Mouse (Mus musculus) MEL (cell line): Measurements from ENCODE around the gene Mypop. TPM values are rescaled to one million over a fixed set of nuclear protein-coding genes. Genes with fewer than 3 reads are reported as not detected.

ENCODE experiments used
- DNase-seq: peaks from one replicate; pipeline ENCODE4 v3.0.0; 2011; ENCODE audit warnings: low read depth, low spot score
- H3K27ac ChIP-seq: 2 replicates; pipeline ENCODE4 v1.5.1; 2012; ENCODE audit warnings: low read depth, mild to moderate bottlenecking, control low read depth, low read length, moderate library complexity; ENCODE audit not compliant: control insufficient read depth
- H3K27me3 ChIP-seq, 2 experiments: fragments of 150-350 bp in 1 of 2; sonication (generic) in 1 of 2; 2 replicates each; pipeline ENCODE4 v1.6.1; 2012; ENCODE audit warnings: low read length in 2 of 2, mild to moderate bottlenecking in 2 of 2, improper control_type of control experiment in 1 of 2, moderate library complexity in 1 of 2; ENCODE audit not compliant: insufficient read depth in 2 of 2, control insufficient read depth in 1 of 2
- H3K36me3 ChIP-seq, 2 experiments: 2 replicates each; pipeline ENCODE4 v1.6.1; 2012 to 2014; ENCODE audit warnings: low read length in 2 of 2, improper control_type of control experiment in 1 of 2, inconsistent platforms in 1 of 2, mild to moderate bottlenecking in 1 of 2; ENCODE audit not compliant: insufficient read depth in 2 of 2, control insufficient read depth in 1 of 2
- H3K4me1 ChIP-seq, 2 experiments: fragments of 150-350 bp in 1 of 2; sonication (generic) in 1 of 2; 2 replicates each; pipeline ENCODE4 v1.6.1; 2012; ENCODE audit warnings: low read length in 2 of 2, improper control_type of control experiment in 1 of 2, mild to moderate bottlenecking in 1 of 2; ENCODE audit not compliant: insufficient read depth in 2 of 2, control insufficient read depth in 1 of 2
- H3K4me3 ChIP-seq, 2 experiments: fragments of 150-350 bp in 1 of 2; sonication (generic) in 1 of 2; 2 replicates each; pipeline ENCODE4 v1.5.1; 2012; ENCODE audit warnings: low read depth in 2 of 2, low read length in 2 of 2, mild to moderate bottlenecking in 2 of 2, moderate library complexity in 2 of 2, control low read depth in 1 of 2, improper control_type of control experiment in 1 of 2; ENCODE audit not compliant: control insufficient read depth in 1 of 2, insufficient read depth in 1 of 2
- H3K79me2 ChIP-seq: 2 replicates; pipeline ENCODE4 v1.6.1; 2012; ENCODE audit warnings: mild to moderate bottlenecking, low read length, moderate library complexity; ENCODE audit not compliant: control insufficient read depth, poor library complexity, insufficient read depth
- H3K9ac ChIP-seq: 2 replicates; pipeline ENCODE4 v1.6.1; 2012; ENCODE audit warnings: low read depth, mild to moderate bottlenecking, control low read depth, low read length, moderate library complexity; ENCODE audit not compliant: control insufficient read depth, poor library complexity, severe bottlenecking
- H3K9me3 ChIP-seq: fragments of 150-350 bp; sonication (generic); replicated peaks from 2 replicates; pipeline ENCODE4 v1.6.1; 2012; ENCODE audit warnings: mild to moderate bottlenecking, low read length, improper control_type of control experiment, moderate library complexity; ENCODE audit not compliant: insufficient read depth
- CHD1 ChIP-seq: IDR thresholded peaks from 2 replicates; pipeline ENCODE4 v1.6.1; 2012; ENCODE audit warnings: low read depth, mild to moderate bottlenecking, inconsistent platforms, low read length, improper control_type of control experiment
- ETS1 ChIP-seq: IDR thresholded peaks from 2 replicates; pipeline ENCODE4 v1.6.1; 2012; ENCODE audit warnings: low read depth, mild to moderate bottlenecking, inconsistent platforms, low read length, improper control_type of control experiment, moderate library complexity
- HCFC1 ChIP-seq: IDR thresholded peaks from 2 replicates; pipeline ENCODE4 v1.6.1; 2012; ENCODE audit warnings: low read depth, mild to moderate bottlenecking, inconsistent platforms, low read length, improper control_type of control experiment, moderate library complexity
- KAT2A ChIP-seq: conservative IDR thresholded peaks from 2 replicates; pipeline ENCODE4 v1.6.1; 2012; ENCODE audit warnings: low read depth, low read length, improper control_type of control experiment, inconsistent platforms
- MAFK ChIP-seq: IDR thresholded peaks from 2 replicates; pipeline ENCODE4 v1.6.1; 2011; ENCODE audit warnings: low read depth, mild to moderate bottlenecking, low read length, improper control_type of control experiment, borderline replicate concordance
- MAX ChIP-seq: IDR thresholded peaks from 2 replicates; pipeline ENCODE4 v1.6.1; 2011; ENCODE audit warnings: low read length, improper control_type of control experiment
- MEF2A ChIP-seq: IDR thresholded peaks from 2 replicates; pipeline ENCODE4 v1.6.1; 2014; ENCODE audit warnings: low read depth, mild to moderate bottlenecking, inconsistent platforms, low read length, improper control_type of control experiment; ENCODE audit not compliant: poor library complexity, insufficient replicate concordance, severe bottlenecking; ENCODE audit errors: extremely low read depth
- MXI1 ChIP-seq: IDR thresholded peaks from 2 replicates; pipeline ENCODE4 v1.6.1; 2011; ENCODE audit warnings: mild to moderate bottlenecking, low read depth, low read length, improper control_type of control experiment
- MYB ChIP-seq: IDR thresholded peaks from 2 replicates; pipeline ENCODE4 v1.6.1; 2011; ENCODE audit warnings: mild to moderate bottlenecking, low read depth, low read length, improper control_type of control experiment
- MYC ChIP-seq: IDR thresholded peaks from 2 replicates; pipeline ENCODE4 v1.6.1; 2011; ENCODE audit warnings: low read depth, mild to moderate bottlenecking, low read length, improper control_type of control experiment, moderate library complexity
- POLR2A ChIP-seq, 2 experiments: IDR thresholded peaks; 2 replicates each; pipeline ENCODE4 v1.6.1; 2011 to 2012; ENCODE audit warnings: low read length in 2 of 2, mild to moderate bottlenecking in 2 of 2, control low read depth in 1 of 2, improper control_type of control experiment in 1 of 2, low read depth in 1 of 2, moderate library complexity in 1 of 2; ENCODE audit not compliant: control insufficient read depth in 1 of 2, insufficient read depth in 1 of 2, poor library complexity in 1 of 2
- POLR2AphosphoS2 ChIP-seq: IDR thresholded peaks from 2 replicates; pipeline ENCODE4 v1.6.1; 2011; ENCODE audit warnings: low read length, improper control_type of control experiment
- POLR2AphosphoS5 ChIP-seq: IDR thresholded peaks from 2 replicates; pipeline ENCODE4 v1.6.1; 2012; ENCODE audit warnings: low read depth, borderline replicate concordance, mild to moderate bottlenecking, inconsistent platforms, low read length, moderate library complexity, mixed read lengths
- RAD21 ChIP-seq: IDR thresholded peaks from 2 replicates; pipeline ENCODE4 v1.6.1; 2011; ENCODE audit warnings: mild to moderate bottlenecking, low read depth, low read length, improper control_type of control experiment
- RCOR1 ChIP-seq: IDR thresholded peaks from 2 replicates; pipeline ENCODE4 v1.6.1; 2012; ENCODE audit warnings: low read depth, mild to moderate bottlenecking, inconsistent platforms, low read length, improper control_type of control experiment
- SIN3A ChIP-seq: IDR thresholded peaks from 2 replicates; pipeline ENCODE4 v1.6.1; 2012; ENCODE audit warnings: low read length, improper control_type of control experiment, inconsistent platforms
- SMC3 ChIP-seq: IDR thresholded peaks from 2 replicates; pipeline ENCODE4 v1.6.1; 2011; ENCODE audit warnings: low read depth, low read length, improper control_type of control experiment
- TAL1 ChIP-seq: IDR thresholded peaks from 2 replicates; pipeline ENCODE4 v1.6.1; 2012; ENCODE audit warnings: mild to moderate bottlenecking, inconsistent platforms, low read length, moderate library complexity, mixed read lengths
- TBP ChIP-seq: IDR thresholded peaks from 2 replicates; pipeline ENCODE4 v1.8.0; 2011; ENCODE audit warnings: low read depth, low read length, improper control_type of control experiment
- ZKSCAN1 ChIP-seq: IDR thresholded peaks from 2 replicates; pipeline ENCODE4 v1.6.1; 2012; ENCODE audit warnings: low read depth, mild to moderate bottlenecking, inconsistent platforms, low read length, improper control_type of control experiment, moderate library complexity
- ZNF384 ChIP-seq: IDR thresholded peaks from 2 replicates; pipeline ENCODE4 v1.6.1; 2012; ENCODE audit warnings: low read depth, mild to moderate bottlenecking, inconsistent platforms, low read length, improper control_type of control experiment
- polyA plus RNA-seq, 2 experiments: library from polyadenylated mRNA; stranded (reverse) in 1 of 2; unstranded in 1 of 2; fragments of >175 nt in 1 of 2; fragments of >200 nt in 1 of 2; gene quantifications; 2 replicates each; pipeline versions ENCODE4 v1.2.1 to v1.2.4; 2012; ENCODE audit warnings: low replicate concordance in 2 of 2, low read depth in 1 of 2; ENCODE audit not compliant: insufficient read length in 2 of 2, insufficient read depth in 1 of 2, missing spikeins in 1 of 2
- total RNA-seq: library from RNA; depleted of rRNA; stranded (reverse); fragments of 300-350 nt; gene quantifications from 2 replicates; pipeline ENCODE4 v1.2.3, GENCODE M21; 2012

Gene Mypop
- total and polyA plus RNA-seq, 3 experiments, result 1.2 to 6.5 TPM; not detected in 1

DNA sequence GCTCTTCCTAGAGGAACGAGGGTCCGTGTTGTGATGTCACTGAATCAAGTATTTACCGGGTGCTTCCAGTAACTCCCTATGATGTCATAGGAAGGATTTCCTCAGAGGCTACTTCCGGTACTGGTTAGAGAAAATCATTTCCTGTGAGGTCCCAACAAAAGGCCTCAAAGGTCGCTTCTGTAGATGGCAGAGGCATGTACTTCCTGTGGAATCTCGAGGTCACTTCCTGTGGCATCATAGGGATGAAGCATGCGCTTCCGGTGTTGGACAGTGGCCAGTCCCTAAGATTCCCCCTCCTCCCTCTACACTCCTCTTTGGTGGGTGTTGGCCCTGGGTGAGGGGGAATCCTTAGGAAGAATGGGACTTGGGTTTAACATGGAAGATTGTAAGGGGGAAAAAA lies 31.6 kb upstream of the Mypop start:
- Histone ChIP-seq H3K27me3 (peaks cover 0 to 4% of the 10 kb centered on the region in 2 experiments; a peak in 3 of 4 replicates), H3K9me3 (no peaks in the 10 kb centered on the region)

DNA sequence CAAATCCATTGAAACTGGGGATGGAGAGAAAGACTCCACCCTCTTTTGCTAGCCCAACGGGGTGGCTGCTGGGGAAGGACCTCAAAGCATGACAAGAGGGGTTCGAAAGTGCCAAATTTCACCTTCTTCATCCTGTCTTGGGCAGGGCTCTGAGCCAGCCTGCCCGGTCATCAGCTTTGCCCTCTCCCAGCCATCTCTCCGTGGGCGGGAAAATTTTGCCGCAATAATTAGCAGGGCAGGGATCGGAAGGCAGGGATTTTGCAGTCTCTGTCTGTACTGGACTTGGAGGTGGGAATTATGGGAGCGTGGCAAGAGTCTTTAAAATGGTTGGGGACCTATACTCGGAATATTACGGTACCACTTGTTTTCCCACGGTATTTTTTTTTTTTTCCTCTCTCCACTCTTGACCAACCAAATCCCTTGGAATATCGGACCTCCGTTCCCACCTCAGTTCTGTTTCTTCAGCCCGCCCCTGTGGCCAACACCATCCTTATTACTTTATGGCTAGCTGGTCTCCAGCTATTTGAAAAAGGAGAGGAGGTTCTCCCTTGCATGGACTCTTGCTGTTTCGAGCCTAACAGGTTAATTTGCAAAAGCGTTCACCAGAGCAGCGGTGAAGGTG lies 28.8 kb upstream of the Mypop start:
- H3K9ac ChIP-seq, result no peak overlapping the region
- H3K36me3 ChIP-seq, result no peaks in the 10 kb centered on the region
- no peak overlapping the region for H3K27ac ChIP-seq
- H3K9me3 ChIP-seq, result no peaks in the 10 kb centered on the region
- H3K79me2 ChIP-seq, result peaks cover 1% of the 10 kb centered on the region; the same call in 1 of the 2 replicates
- TF ChIP-seq TAL1, result no peak
- no peak for TF ChIP-seq POLR2AphosphoS2
- TF ChIP-seq MXI1, result peak; percentile 51; the same call in 1 of the 2 replicates
- no peak for TF ChIP-seq HCFC1
- no peak for TF ChIP-seq MYB
- TF ChIP-seq ZNF384, result peak; percentile 65
- H3K27me3 ChIP-seq, result peaks cover 8 to 10% of the 10 kb centered on the region in 2 experiments
- peaks cover 0 to 8% of the 10 kb centered on the region in 2 experiments; a peak in 1 of 4 replicates for H3K4me1 ChIP-seq
- no peak for DNase-seq
- no peak overlapping the region for H3K4me3 ChIP-seq

More for the DNA sequence above, 31.6 kb upstream of the Mypop start:
- H3K79me2 ChIP-seq, result peaks cover 1% of the 10 kb centered on the region; the same call in 1 of the 2 replicates
- TF ChIP-seq POLR2AphosphoS5 (no peak), HCFC1 (peak; percentile 44; the same call in 1 of the 2 replicates)
- TF ChIP-seq, all 39 proteins: peak for 1
- no peak for DNase-seq
- Histone ChIP-seq H3K36me3 (peaks cover 0 to 2% of the 10 kb centered on the region in 2 experiments; a peak in 1 of 4 replicates), H3K4me1 (peaks cover 0 to 17% of the 10 kb centered on the region in 2 experiments; a peak in 2 of 4 replicates), H3K9ac (no peak overlapping the region), H3K4me3 (no peak overlapping the region), H3K27ac (no peak overlapping the region)

DNA sequence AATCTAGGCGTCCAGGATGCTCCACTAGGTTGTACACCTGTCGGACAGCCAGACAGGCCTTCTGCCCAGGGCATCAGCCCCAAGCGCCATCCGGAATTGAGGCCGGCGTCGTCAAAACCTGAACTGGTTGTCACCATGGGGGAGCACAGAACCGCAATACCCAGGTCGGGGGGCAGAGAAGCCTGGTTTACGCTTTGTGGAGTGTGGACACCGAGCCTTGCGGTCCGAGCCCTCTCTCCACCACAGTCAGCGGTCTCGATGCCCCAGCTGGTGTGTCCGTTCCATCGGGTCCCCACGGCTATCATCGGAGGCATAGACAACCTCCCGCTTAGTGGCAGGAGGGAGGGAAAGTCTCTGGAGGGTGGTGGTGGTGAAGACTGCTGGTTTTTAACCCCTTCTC lies 28.2 kb upstream of the Mypop start:
- no peak for DNase-seq
- H3K4me3 ChIP-seq, result no peak overlapping the region
- H3K27me3 ChIP-seq, result peaks cover 8 to 13% of the 10 kb centered on the region in 2 experiments
- no peak overlapping the region for H3K27ac ChIP-seq
- no peaks in the 10 kb centered on the region for H3K9me3 ChIP-seq
- no peak overlapping the region for H3K9ac ChIP-seq
- H3K4me1 ChIP-seq, result 0 out of 4 replicates have a peak, but pooled peaks cover 0 to 8% of the 10 kb centered on the region in 2 experiments
- TF ChIP-seq ZKSCAN1 (no peak), KAT2A (no peak), HCFC1 (no peak), MYB (no peak), MAFK (no peak), RAD21 (no peak), RCOR1 (no peak), SMC3 (no peak), MAX (no peak), MEF2A (no peak), CHD1 (no peak), TBP (no peak), SIN3A (no peak), MXI1 (no peak), MYC (no peak), POLR2A (IDR thresholded peaks at IDR 0.05; ENCODE audit: control insufficient read depth in 1 of 2, insufficient read depth in 1 of 2, low read depth in 1 of 2, low read length in 2 of 2, poor library complexity in 1 of 2) (no peak), ETS1 (no peak)
- H3K36me3 ChIP-seq, result no peaks in the 10 kb centered on the region
- H3K79me2 ChIP-seq, result peaks cover under 1% of the 10 kb centered on the region; the same call in 1 of the 2 replicates
